Mouse (Mus musculus) MEL (cell line): ENCODE data around the gene B9d2. TPM values are rescaled to one million over a fixed set of nuclear protein-coding genes. Genes with fewer than 3 reads are reported as not detected.
A peak's percentile ranks its signal among the peaks of the same experiment; 100 is the strongest.

Experiments used
- DNase-seq: peaks from one replicate; pipeline ENCODE4 v3.0.0; 2011; ENCODE audit warnings: low read depth, low spot score
- H3K27ac ChIP-seq: 2 replicates; pipeline ENCODE4 v1.5.1; 2012; ENCODE audit warnings: low read depth, mild to moderate bottlenecking, control low read depth, low read length, moderate library complexity; ENCODE audit not compliant: control insufficient read depth
- H3K27me3 ChIP-seq, 2 experiments: fragments of 150-350 bp in 1 of 2; sonication (generic) in 1 of 2; 2 replicates each; pipeline ENCODE4 v1.6.1; 2012; ENCODE audit warnings: low read length in 2 of 2, mild to moderate bottlenecking in 2 of 2, improper control_type of control experiment in 1 of 2, moderate library complexity in 1 of 2; ENCODE audit not compliant: insufficient read depth in 2 of 2, control insufficient read depth in 1 of 2
- H3K36me3 ChIP-seq, 2 experiments: 2 replicates each; pipeline ENCODE4 v1.6.1; 2012 to 2014; ENCODE audit warnings: low read length in 2 of 2, improper control_type of control experiment in 1 of 2, inconsistent platforms in 1 of 2, mild to moderate bottlenecking in 1 of 2; ENCODE audit not compliant: insufficient read depth in 2 of 2, control insufficient read depth in 1 of 2
- H3K4me1 ChIP-seq, 2 experiments: fragments of 150-350 bp in 1 of 2; sonication (generic) in 1 of 2; 2 replicates each; pipeline ENCODE4 v1.6.1; 2012; ENCODE audit warnings: low read length in 2 of 2, improper control_type of control experiment in 1 of 2, mild to moderate bottlenecking in 1 of 2; ENCODE audit not compliant: insufficient read depth in 2 of 2, control insufficient read depth in 1 of 2
- H3K4me3 ChIP-seq, 2 experiments: fragments of 150-350 bp in 1 of 2; sonication (generic) in 1 of 2; 2 replicates each; pipeline ENCODE4 v1.5.1; 2012; ENCODE audit warnings: low read depth in 2 of 2, low read length in 2 of 2, mild to moderate bottlenecking in 2 of 2, moderate library complexity in 2 of 2, control low read depth in 1 of 2, improper control_type of control experiment in 1 of 2; ENCODE audit not compliant: control insufficient read depth in 1 of 2, insufficient read depth in 1 of 2
- H3K79me2 ChIP-seq: 2 replicates; pipeline ENCODE4 v1.6.1; 2012; ENCODE audit warnings: mild to moderate bottlenecking, low read length, moderate library complexity; ENCODE audit not compliant: control insufficient read depth, poor library complexity, insufficient read depth
- H3K9ac ChIP-seq: 2 replicates; pipeline ENCODE4 v1.6.1; 2012; ENCODE audit warnings: low read depth, mild to moderate bottlenecking, control low read depth, low read length, moderate library complexity; ENCODE audit not compliant: control insufficient read depth, poor library complexity, severe bottlenecking
- H3K9me3 ChIP-seq: fragments of 150-350 bp; sonication (generic); replicated peaks from 2 replicates; pipeline ENCODE4 v1.6.1; 2012; ENCODE audit warnings: mild to moderate bottlenecking, low read length, improper control_type of control experiment, moderate library complexity; ENCODE audit not compliant: insufficient read depth
- CHD1 ChIP-seq: IDR thresholded peaks from 2 replicates; pipeline ENCODE4 v1.6.1; 2012; ENCODE audit warnings: low read depth, mild to moderate bottlenecking, inconsistent platforms, low read length, improper control_type of control experiment
- CTCF ChIP-seq, 3 experiments: IDR thresholded peaks in 2 of 3; conservative IDR thresholded peaks in 1 of 3; 2 replicates each; pipeline ENCODE4 v1.5.1; 2011 to 2012; ENCODE audit warnings: low read length in 3 of 3, low read depth in 2 of 3, mild to moderate bottlenecking in 2 of 3, improper control_type of control experiment in 1 of 3, inconsistent platforms in 1 of 3, mixed read lengths in 1 of 3, moderate library complexity in 1 of 3; ENCODE audit not compliant: control insufficient read depth in 1 of 3, insufficient read depth in 1 of 3, poor library complexity in 1 of 3, severe bottlenecking in 1 of 3
- E2F4 ChIP-seq: IDR thresholded peaks from 2 replicates; pipeline ENCODE4 v1.6.1; 2011; ENCODE audit warnings: low read depth, low read length, improper control_type of control experiment, borderline replicate concordance
- ETS1 ChIP-seq: IDR thresholded peaks from 2 replicates; pipeline ENCODE4 v1.6.1; 2012; ENCODE audit warnings: low read depth, mild to moderate bottlenecking, inconsistent platforms, low read length, improper control_type of control experiment, moderate library complexity
- GABPA ChIP-seq: IDR thresholded peaks from 2 replicates; pipeline ENCODE4 v1.6.1; 2012; ENCODE audit warnings: low read depth, mild to moderate bottlenecking, inconsistent platforms, low read length, improper control_type of control experiment, moderate library complexity
- HCFC1 ChIP-seq: IDR thresholded peaks from 2 replicates; pipeline ENCODE4 v1.6.1; 2012; ENCODE audit warnings: low read depth, mild to moderate bottlenecking, inconsistent platforms, low read length, improper control_type of control experiment, moderate library complexity
- JUND ChIP-seq: IDR thresholded peaks from 2 replicates; pipeline ENCODE4 v1.6.1; 2011; ENCODE audit warnings: low read depth, mild to moderate bottlenecking, improper control_type of control experiment, low read length
- KAT2A ChIP-seq: conservative IDR thresholded peaks from 2 replicates; pipeline ENCODE4 v1.6.1; 2012; ENCODE audit warnings: low read depth, low read length, improper control_type of control experiment, inconsistent platforms
- MAX ChIP-seq: IDR thresholded peaks from 2 replicates; pipeline ENCODE4 v1.6.1; 2011; ENCODE audit warnings: low read length, improper control_type of control experiment
- MEF2A ChIP-seq: IDR thresholded peaks from 2 replicates; pipeline ENCODE4 v1.6.1; 2014; ENCODE audit warnings: low read depth, mild to moderate bottlenecking, inconsistent platforms, low read length, improper control_type of control experiment; ENCODE audit not compliant: poor library complexity, insufficient replicate concordance, severe bottlenecking; ENCODE audit errors: extremely low read depth
- MXI1 ChIP-seq: IDR thresholded peaks from 2 replicates; pipeline ENCODE4 v1.6.1; 2011; ENCODE audit warnings: mild to moderate bottlenecking, low read depth, low read length, improper control_type of control experiment
- MYB ChIP-seq: IDR thresholded peaks from 2 replicates; pipeline ENCODE4 v1.6.1; 2011; ENCODE audit warnings: mild to moderate bottlenecking, low read depth, low read length, improper control_type of control experiment
- MYC ChIP-seq: IDR thresholded peaks from 2 replicates; pipeline ENCODE4 v1.6.1; 2011; ENCODE audit warnings: low read depth, mild to moderate bottlenecking, low read length, improper control_type of control experiment, moderate library complexity
- NELFE ChIP-seq: IDR thresholded peaks from 2 replicates; pipeline ENCODE4 v1.6.1; 2011; ENCODE audit warnings: low read depth, low read length, improper control_type of control experiment
- POLR2A ChIP-seq, 2 experiments: IDR thresholded peaks; 2 replicates each; pipeline ENCODE4 v1.6.1; 2011 to 2012; ENCODE audit warnings: low read length in 2 of 2, mild to moderate bottlenecking in 2 of 2, control low read depth in 1 of 2, improper control_type of control experiment in 1 of 2, low read depth in 1 of 2, moderate library complexity in 1 of 2; ENCODE audit not compliant: control insufficient read depth in 1 of 2, insufficient read depth in 1 of 2, poor library complexity in 1 of 2
- RAD21 ChIP-seq: IDR thresholded peaks from 2 replicates; pipeline ENCODE4 v1.6.1; 2011; ENCODE audit warnings: mild to moderate bottlenecking, low read depth, low read length, improper control_type of control experiment
- SIN3A ChIP-seq: IDR thresholded peaks from 2 replicates; pipeline ENCODE4 v1.6.1; 2012; ENCODE audit warnings: low read length, improper control_type of control experiment, inconsistent platforms
- SMC3 ChIP-seq: IDR thresholded peaks from 2 replicates; pipeline ENCODE4 v1.6.1; 2011; ENCODE audit warnings: low read depth, low read length, improper control_type of control experiment
- TAL1 ChIP-seq: IDR thresholded peaks from 2 replicates; pipeline ENCODE4 v1.6.1; 2012; ENCODE audit warnings: mild to moderate bottlenecking, inconsistent platforms, low read length, moderate library complexity, mixed read lengths
- TBP ChIP-seq: IDR thresholded peaks from 2 replicates; pipeline ENCODE4 v1.8.0; 2011; ENCODE audit warnings: low read depth, low read length, improper control_type of control experiment
- UBTF ChIP-seq: IDR thresholded peaks from 2 replicates; pipeline ENCODE4 v1.6.1; 2012; ENCODE audit warnings: low read depth, mild to moderate bottlenecking, inconsistent platforms, low read length, improper control_type of control experiment, moderate library complexity, borderline replicate concordance; ENCODE audit not compliant: insufficient read depth
- USF1 ChIP-seq: IDR thresholded peaks from 2 replicates; pipeline ENCODE4 v1.6.1; 2014; ENCODE audit warnings: low read depth, mild to moderate bottlenecking, inconsistent platforms, low read length, improper control_type of control experiment, moderate library complexity
- USF2 ChIP-seq, 2 experiments: IDR thresholded peaks; 2 replicates each; pipeline ENCODE4 v1.6.1; 2011 to 2012; ENCODE audit warnings: improper control_type of control experiment in 2 of 2, low read length in 2 of 2, borderline replicate concordance in 1 of 2, inconsistent platforms in 1 of 2, low read depth in 1 of 2, mild to moderate bottlenecking in 1 of 2; ENCODE audit not compliant: insufficient read depth in 1 of 2
- ZC3H11A ChIP-seq: IDR thresholded peaks from 2 replicates; pipeline ENCODE4 v1.6.1; 2012; ENCODE audit warnings: low read depth, mild to moderate bottlenecking, inconsistent platforms, low read length, improper control_type of control experiment
- ZKSCAN1 ChIP-seq: IDR thresholded peaks from 2 replicates; pipeline ENCODE4 v1.6.1; 2012; ENCODE audit warnings: low read depth, mild to moderate bottlenecking, inconsistent platforms, low read length, improper control_type of control experiment, moderate library complexity
- ZMIZ1 ChIP-seq: IDR thresholded peaks from 2 replicates; pipeline ENCODE4 v1.6.1; 2012; ENCODE audit warnings: low read depth, mild to moderate bottlenecking, inconsistent platforms, low read length, improper control_type of control experiment, moderate library complexity
- ZNF384 ChIP-seq: IDR thresholded peaks from 2 replicates; pipeline ENCODE4 v1.6.1; 2012; ENCODE audit warnings: low read depth, mild to moderate bottlenecking, inconsistent platforms, low read length, improper control_type of control experiment
- polyA plus RNA-seq, 2 experiments: library from polyadenylated mRNA; stranded (reverse) in 1 of 2; unstranded in 1 of 2; fragments of >175 nt in 1 of 2; fragments of >200 nt in 1 of 2; gene quantifications; 2 replicates each; pipeline versions ENCODE4 v1.2.1 to v1.2.4; 2012; ENCODE audit warnings: low replicate concordance in 2 of 2, low read depth in 1 of 2; ENCODE audit not compliant: insufficient read length in 2 of 2, insufficient read depth in 1 of 2, missing spikeins in 1 of 2
- total RNA-seq: library from RNA; depleted of rRNA; stranded (reverse); fragments of 300-350 nt; gene quantifications from 2 replicates; pipeline ENCODE4 v1.2.3, GENCODE M21; 2012

Gene B9d2
- total and polyA plus RNA-seq, 3 experiments, result 70.4 to 108 TPM; not detected in 1

DNA sequence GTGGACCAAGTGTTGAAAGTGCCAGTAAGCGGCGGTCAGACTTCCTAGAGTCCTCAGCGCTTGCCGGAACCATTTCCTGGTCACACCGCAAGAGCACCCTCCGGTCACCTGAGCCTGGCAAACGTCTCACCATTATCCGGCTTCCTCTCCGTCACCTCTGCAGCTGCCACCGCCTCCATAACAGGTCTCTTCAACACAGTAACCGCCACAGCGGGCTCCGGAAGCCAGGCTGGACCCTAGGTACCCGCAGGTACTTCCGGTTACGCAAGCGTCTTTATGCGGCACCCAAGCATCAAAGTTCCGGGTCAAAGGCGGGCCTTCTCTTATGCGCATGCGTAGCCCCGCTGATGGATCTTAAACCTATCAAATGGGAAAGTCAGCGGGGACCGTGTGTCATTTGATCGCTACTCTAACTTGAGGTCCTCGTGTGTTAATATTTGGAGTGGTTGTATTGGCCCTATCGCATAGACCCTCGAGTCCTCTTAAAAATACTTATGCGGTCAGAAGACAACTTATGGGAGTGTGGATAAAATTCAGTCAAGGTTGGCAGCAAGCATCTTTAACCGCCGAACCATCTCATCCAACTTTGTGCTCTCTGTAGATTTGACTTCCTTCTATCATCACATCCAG lies 38.3 kb downstream of the B9d2 start, which contains the start of gene Ccdc97 (continued):
- peak; percentile 60; the same call in 1 of the 2 replicates for TF ChIP-seq TBP
- TF ChIP-seq JUND, result 0 out of 2 replicates have a peak, but pooled peaks have one; percentile 20
- peak; percentile 83 for TF ChIP-seq MYC
- TF ChIP-seq UBTF, result no peak
- TF ChIP-seq MXI1, result peak; percentile 77
- TF ChIP-seq CHD1, result peak; percentile 87; the same call in 1 of the 2 replicates
- TF ChIP-seq TAL1, result peak; percentile 65
- peak; percentile 92 for TF ChIP-seq HCFC1
- peak; percentile 65; the same call in 1 of the 2 replicates for TF ChIP-seq MYB
- TF ChIP-seq GABPA, result no peak
- TF ChIP-seq ETS1, result peak; percentile 50
- peak; percentile 52 for TF ChIP-seq USF1
- peak; percentile 70 for TF ChIP-seq KAT2A
- peak; percentile 29 for TF ChIP-seq SIN3A
- no peak for TF ChIP-seq MEF2A
- peak; percentile 69; the same call in 1 of the 2 replicates for TF ChIP-seq E2F4
- peak; percentile 76 for TF ChIP-seq NELFE

GRCm38 (mm10) chr7:25719761-25720610 lies 39.4 kb downstream of the B9d2 start:
- H3K9ac ChIP-seq, result peak overlapping the region; percentile 64
- H3K36me3 ChIP-seq, result peaks cover 9 to 26% of the 10 kb centered on the region in 2 experiments
- TF ChIP-seq USF2 (IDR thresholded peaks at IDR 0.05; ENCODE audit: borderline replicate concordance in 1 of 2, insufficient read depth in 1 of 2, low read depth in 1 of 2, low read length in 2 of 2), result no peak
- TF ChIP-seq MEF2A, result no peak
- peak; percentile 36 for TF ChIP-seq ZC3H11A
- no peak; the same call in 1 of the 2 replicates for TF ChIP-seq SIN3A
- TF ChIP-seq POLR2A (IDR thresholded peaks at IDR 0.05; ENCODE audit: control insufficient read depth in 1 of 2, insufficient read depth in 1 of 2, low read depth in 1 of 2, low read length in 2 of 2, poor library complexity in 1 of 2), result 0 out of 4 replicates have a peak, but pooled peaks of 1 of the 2 experiments have one; percentile 21
- TF ChIP-seq SMC3, result peak; percentile 47
- TF ChIP-seq ZKSCAN1, result no peak
- no peak for TF ChIP-seq MAX
- TF ChIP-seq ZNF384, result peak; percentile 47; the same call in 1 of the 2 replicates
- peak; percentile 78 to 98 (median 88) for TF ChIP-seq CTCF (IDR thresholded peaks at IDR 0.05 in 2 of 3, conservative IDR thresholded peaks at IDR 0.05 in 1 of 3; ENCODE audit: control insufficient read depth in 1 of 3, insufficient read depth in 1 of 3, low read depth in 2 of 3, low read length in 3 of 3, poor library complexity in 1 of 3, severe bottlenecking in 1 of 3)
- 0 out of 2 replicates have a peak, but pooled peaks have one; percentile 13 for TF ChIP-seq HCFC1
- TF ChIP-seq MYC, result 0 out of 2 replicates have a peak, but pooled peaks have one; percentile 23
- 0 out of 2 replicates have a peak, but pooled peaks have one; percentile 36 for TF ChIP-seq USF1
- 0 out of 2 replicates have a peak, but pooled peaks have one; percentile 15 for TF ChIP-seq ZMIZ1
- peak; percentile 63 for TF ChIP-seq RAD21
- no peaks in the 10 kb centered on the region for H3K9me3 ChIP-seq
- peak overlapping the region in 1 of 2 experiments; percentile 42; a peak in 3 of 4 replicates for H3K4me3 ChIP-seq
- H3K79me2 ChIP-seq, result peaks cover 3% of the 10 kb centered on the region; the same call in 1 of the 2 replicates
- no peaks in the 10 kb centered on the region for H3K27me3 ChIP-seq
- H3K4me1 ChIP-seq, result peaks cover 3 to 19% of the 10 kb centered on the region in 2 experiments; a peak in 3 of 4 replicates
- peak; percentile 79 for DNase-seq
- peak overlapping the region; percentile 88 for H3K27ac ChIP-seq
